Mouse (Mus musculus): ENCODE results near the gene Rbfox2. TPM values are rescaled to one million over a fixed set of nuclear protein-coding genes. Genes with fewer than 3 reads are reported as not detected.

Gene Rbfox2
- polyA plus RNA-seq, 1 experiment, result 177 TPM

GRCm38 (mm10) chr15:77104349-77105158 is 202.2 kb downstream of the Rbfox2 start:
- Histone ChIP-seq H3K27me3 (ENCODE audit: control insufficient read depth, insufficient read depth, low read length) (no peaks in the 10 kb centered on the region), H3K4me3 (replicated peaks; ENCODE audit: insufficient read depth, low read depth, low read length) (no peak overlapping the region), H3K27ac (ENCODE audit: insufficient read depth, low read length) (no peak overlapping the region), H3K4me1 (ENCODE audit: control insufficient read depth, insufficient read depth, low read length) (no peaks in the 10 kb centered on the region; the same call in 1 of the 2 replicates)
- TF ChIP-seq CTCF (IDR thresholded peaks at IDR 0.05; ENCODE audit: borderline replicate concordance, insufficient read depth, low read depth, low read length) (no peak), POLR2A (IDR thresholded peaks at IDR 0.05; ENCODE audit: borderline replicate concordance, insufficient read depth, low read length) (no peak)
- WGBS, result 80% methylated on average over 10 of the region's 10 CpGs
- DNase-seq, result no peak

DNA sequence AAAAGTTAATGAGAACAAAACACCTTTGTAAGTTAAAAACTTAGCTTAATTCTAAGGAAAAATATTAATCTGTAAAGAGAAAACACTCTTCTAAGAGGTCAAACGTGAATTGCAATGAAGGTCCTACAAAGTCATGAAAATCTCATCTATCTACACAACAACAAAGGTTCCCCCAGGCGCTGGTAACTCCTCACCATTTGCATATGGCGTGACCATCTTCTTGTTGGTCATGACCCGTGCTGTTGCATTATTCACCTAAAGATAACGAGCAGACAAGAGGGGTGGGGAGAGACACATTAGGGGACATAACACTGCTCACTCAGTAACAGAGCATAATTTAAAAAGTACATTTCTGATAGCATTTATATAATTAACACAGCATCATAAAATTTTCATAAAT is 204.1 kb downstream of the Rbfox2 start:
- no peak for DNase-seq
- Histone ChIP-seq H3K4me3 (replicated peaks; ENCODE audit: insufficient read depth, low read depth, low read length) (no peak overlapping the region), H3K27ac (ENCODE audit: insufficient read depth, low read length) (no peak overlapping the region), H3K27me3 (ENCODE audit: control insufficient read depth, insufficient read depth, low read length) (no peaks in the 10 kb centered on the region), H3K4me1 (ENCODE audit: control insufficient read depth, insufficient read depth, low read length) (no peaks in the 10 kb centered on the region; the same call in 1 of the 2 replicates)
- 85% methylated on average over 5 of the region's 5 CpGs for WGBS
- TF ChIP-seq POLR2A (IDR thresholded peaks at IDR 0.05; ENCODE audit: borderline replicate concordance, insufficient read depth, low read length), result no peak
- TF ChIP-seq CTCF (IDR thresholded peaks at IDR 0.05; ENCODE audit: borderline replicate concordance, insufficient read depth, low read depth, low read length), result no peak

DNA sequence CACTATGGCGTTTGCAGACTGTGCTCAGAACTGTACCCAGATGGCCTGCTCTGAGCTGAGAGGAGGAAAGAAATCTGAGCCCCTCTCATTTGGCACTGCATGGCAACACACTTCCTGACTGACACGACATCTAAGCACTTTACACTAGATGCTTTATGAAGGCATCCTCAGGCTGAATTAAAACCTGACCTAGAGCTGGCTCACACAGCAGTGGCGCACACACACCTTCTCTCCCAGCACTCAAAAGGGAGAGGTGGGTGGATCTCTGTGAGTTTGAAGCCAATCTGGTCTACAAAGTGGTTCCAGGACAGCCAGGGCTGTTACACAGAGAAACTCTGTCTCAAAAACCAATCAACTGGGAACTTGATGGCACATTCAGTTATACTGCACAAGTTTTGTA is 207.0 kb downstream of the Rbfox2 start:
- Histone ChIP-seq H3K27me3 (ENCODE audit: control insufficient read depth, insufficient read depth, low read length) (no peaks in the 10 kb centered on the region), H3K4me3 (replicated peaks; ENCODE audit: insufficient read depth, low read depth, low read length) (no peak overlapping the region), H3K4me1 (ENCODE audit: control insufficient read depth, insufficient read depth, low read length) (no peaks in the 10 kb centered on the region), H3K27ac (ENCODE audit: insufficient read depth, low read length) (no peak overlapping the region)
- 78% methylated on average over 3 of the region's 3 CpGs for WGBS
- TF ChIP-seq CTCF (IDR thresholded peaks at IDR 0.05; ENCODE audit: borderline replicate concordance, insufficient read depth, low read depth, low read length), result no peak
- TF ChIP-seq POLR2A (IDR thresholded peaks at IDR 0.05; ENCODE audit: borderline replicate concordance, insufficient read depth, low read length), result no peak
- DNase-seq, result no peak

DNA sequence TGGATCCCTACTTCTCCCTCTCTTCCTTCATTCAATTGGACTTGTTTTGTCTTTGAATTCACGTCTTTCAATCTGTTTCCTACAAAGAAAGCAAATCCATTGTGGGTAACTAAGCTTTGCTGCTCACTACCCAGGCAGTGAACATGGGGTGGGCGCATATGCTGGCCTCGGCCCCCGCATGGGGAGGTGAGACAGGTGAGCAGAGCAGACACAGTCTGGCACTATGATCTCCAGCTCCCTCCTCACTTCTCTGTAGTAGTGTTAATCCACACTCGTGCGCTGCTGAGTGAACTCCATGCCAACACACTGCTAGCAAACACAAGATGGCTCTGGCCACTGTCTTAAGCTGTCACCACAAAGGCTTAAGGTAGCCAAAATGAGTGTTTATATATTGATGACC is 209.4 kb downstream of the Rbfox2 start:
- no peak for TF ChIP-seq CTCF (IDR thresholded peaks at IDR 0.05; ENCODE audit: borderline replicate concordance, insufficient read depth, low read depth, low read length)
- no peak for TF ChIP-seq POLR2A (IDR thresholded peaks at IDR 0.05; ENCODE audit: borderline replicate concordance, insufficient read depth, low read length)
- 82% methylated on average over 6 of the region's 6 CpGs for WGBS
- H3K27me3 ChIP-seq (ENCODE audit: control insufficient read depth, insufficient read depth, low read length), result no peaks in the 10 kb centered on the region
- H3K4me1 ChIP-seq (ENCODE audit: control insufficient read depth, insufficient read depth, low read length), result no peaks in the 10 kb centered on the region
- no peak overlapping the region for H3K4me3 ChIP-seq (replicated peaks; ENCODE audit: insufficient read depth, low read depth, low read length)
- DNase-seq, result no peak
- no peak overlapping the region for H3K27ac ChIP-seq (ENCODE audit: insufficient read depth, low read length)

DNA sequence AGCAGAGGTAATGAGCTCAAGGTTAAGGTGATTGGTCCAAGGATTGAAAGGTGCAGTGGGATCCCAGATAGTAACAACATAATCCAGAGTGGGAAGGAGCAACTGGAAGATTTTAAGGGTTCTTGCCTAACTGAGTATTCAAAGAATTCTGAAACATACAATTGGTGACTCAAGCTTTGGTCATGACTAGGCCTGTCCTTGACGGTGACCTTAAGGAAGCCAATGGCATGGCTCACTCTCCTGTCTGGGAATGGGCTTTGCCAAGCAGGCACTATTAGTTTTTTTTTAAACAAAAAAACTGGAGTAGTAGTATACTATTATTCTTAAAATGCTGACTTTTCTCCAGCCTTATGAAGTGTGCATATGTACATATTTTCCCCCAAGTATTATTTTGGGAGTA is 211.6 kb downstream of the Rbfox2 start:
- DNase-seq, result no peak
- Histone ChIP-seq H3K27ac (ENCODE audit: insufficient read depth, low read length) (no peak overlapping the region), H3K27me3 (ENCODE audit: control insufficient read depth, insufficient read depth, low read length) (no peaks in the 10 kb centered on the region), H3K4me3 (replicated peaks; ENCODE audit: insufficient read depth, low read depth, low read length) (no peak overlapping the region), H3K4me1 (ENCODE audit: control insufficient read depth, insufficient read depth, low read length) (no peaks in the 10 kb centered on the region)
- TF ChIP-seq CTCF (IDR thresholded peaks at IDR 0.05; ENCODE audit: borderline replicate concordance, insufficient read depth, low read depth, low read length) (no peak), POLR2A (IDR thresholded peaks at IDR 0.05; ENCODE audit: borderline replicate concordance, insufficient read depth, low read length) (no peak)
- WGBS, result 96% methylated on average over 1 of the region's 1 CpGs

- 95% methylated on average over 13 of the region's 13 CpGs for WGBS
- Histone ChIP-seq H3K27me3 (ENCODE audit: control insufficient read depth, insufficient read depth, low read length) (no peaks in the 10 kb centered on the region), H3K4me3 (replicated peaks; ENCODE audit: insufficient read depth, low read depth, low read length) (no peak overlapping the region), H3K4me1 (ENCODE audit: control insufficient read depth, insufficient read depth, low read length) (no peaks in the 10 kb centered on the region), H3K27ac (ENCODE audit: insufficient read depth, low read length) (no peak overlapping the region)
- TF ChIP-seq POLR2A (IDR thresholded peaks at IDR 0.05; ENCODE audit: borderline replicate concordance, insufficient read depth, low read length) (no peak), CTCF (IDR thresholded peaks at IDR 0.05; ENCODE audit: borderline replicate concordance, insufficient read depth, low read depth, low read length) (no peak)
- DNase-seq, result no peak
Observed at GRCm38 (mm10) chr15:77094431-77094830, 212.4 kb downstream of the Rbfox2 start.

DNA sequence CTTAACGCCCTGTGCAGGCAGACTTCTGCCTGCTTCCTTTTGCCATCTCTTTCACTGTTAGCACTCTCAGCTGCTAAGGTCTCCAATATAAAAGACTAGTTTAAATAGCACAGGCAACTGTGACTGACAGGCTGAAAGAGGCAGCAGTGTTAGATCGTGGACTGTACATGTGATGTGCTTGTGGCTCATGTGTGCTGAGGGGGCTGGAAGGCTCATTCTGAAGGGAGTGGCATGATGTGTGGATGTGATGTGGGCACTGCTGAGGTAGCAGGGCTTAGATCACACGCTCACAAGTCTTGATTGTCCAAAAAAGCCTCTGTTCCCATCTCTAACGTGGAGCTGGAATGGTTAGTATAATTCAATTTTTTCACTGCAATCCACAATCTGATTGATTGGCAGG is 215.4 kb downstream of the Rbfox2 start:
- Histone ChIP-seq H3K4me1 (ENCODE audit: control insufficient read depth, insufficient read depth, low read length) (no peaks in the 10 kb centered on the region), H3K27me3 (ENCODE audit: control insufficient read depth, insufficient read depth, low read length) (no peaks in the 10 kb centered on the region), H3K4me3 (replicated peaks; ENCODE audit: insufficient read depth, low read depth, low read length) (no peak overlapping the region), H3K27ac (ENCODE audit: insufficient read depth, low read length) (no peak overlapping the region)
- 86% methylated on average over 4 of the region's 4 CpGs for WGBS
- DNase-seq, result no peak
- TF ChIP-seq POLR2A (IDR thresholded peaks at IDR 0.05; ENCODE audit: borderline replicate concordance, insufficient read depth, low read length), result no peak

- 79% methylated on average over 5 of the region's 5 CpGs for WGBS
- Histone ChIP-seq H3K27ac (ENCODE audit: insufficient read depth, low read length) (no peak overlapping the region), H3K4me1 (ENCODE audit: control insufficient read depth, insufficient read depth, low read length) (no peaks in the 10 kb centered on the region), H3K27me3 (ENCODE audit: control insufficient read depth, insufficient read depth, low read length) (no peaks in the 10 kb centered on the region), H3K4me3 (replicated peaks; ENCODE audit: insufficient read depth, low read depth, low read length) (no peak overlapping the region)
- no peak for DNase-seq
- TF ChIP-seq CTCF (IDR thresholded peaks at IDR 0.05; ENCODE audit: borderline replicate concordance, insufficient read depth, low read depth, low read length) (no peak), POLR2A (IDR thresholded peaks at IDR 0.05; ENCODE audit: borderline replicate concordance, insufficient read depth, low read length) (no peak)
Observed at GRCm38 (mm10) chr15:77090531-77090930, 216.3 kb downstream of the Rbfox2 start.

Measured in cerebellum, adult 2 months (tissue).